Mouse (Mus musculus): ENCODE results near the gene Lrrc4. TPM values are rescaled to one million over a fixed set of nuclear protein-coding genes. Genes with fewer than 3 reads are reported as not detected.

The Lrrc4 gene
- polyA plus RNA-seq, 1 experiment = 0.53 TPM

- no peak for DNase-seq (ENCODE audit: low read depth in 1 of 2, low spot score in 2 of 2)
- Histone ChIP-seq H3K27me3 (ENCODE audit: control insufficient read depth, insufficient read depth, low read length) (no peaks in the 10 kb centered on the region), H3K4me3 (ENCODE audit: extremely low read depth, insufficient read depth, insufficient read length) (no peak overlapping the region), H3K27ac (ENCODE audit: insufficient read depth, low read length) (no peak overlapping the region), H3K36me3 (ENCODE audit: control insufficient read depth, insufficient read depth, low read length) (no peaks in the 10 kb centered on the region; the same call in 1 of the 2 replicates), H3K4me1 (ENCODE audit: control insufficient read depth, insufficient read depth, insufficient read length) (no peaks in the 10 kb centered on the region)
- WGBS = 84% methylated on average over 5 of the region's 5 CpGs
- TF ChIP-seq POLR2A (IDR thresholded peaks at IDR 0.05; ENCODE audit: low read depth, low read length) (no peak), CTCF (IDR thresholded peaks at IDR 0.05; ENCODE audit: extremely low read depth, insufficient read depth, insufficient read length, insufficient replicate concordance) (no peak)
These were observed 47.6 kb downstream of the Lrrc4 start for GRCm38 (mm10) chr6:28783953-28784352.

GRCm38 (mm10) chr6:28783082-28783647 lies 48.4 kb downstream of the Lrrc4 start:
- TF ChIP-seq CTCF (IDR thresholded peaks at IDR 0.05; ENCODE audit: extremely low read depth, insufficient read depth, insufficient read length, insufficient replicate concordance) (no peak), POLR2A (IDR thresholded peaks at IDR 0.05; ENCODE audit: low read depth, low read length) (no peak)
- Histone ChIP-seq H3K27ac (ENCODE audit: insufficient read depth, low read length) (no peak overlapping the region), H3K27me3 (ENCODE audit: control insufficient read depth, insufficient read depth, low read length) (no peaks in the 10 kb centered on the region), H3K4me1 (ENCODE audit: control insufficient read depth, insufficient read depth, insufficient read length) (no peaks in the 10 kb centered on the region), H3K36me3 (ENCODE audit: control insufficient read depth, insufficient read depth, low read length) (no peaks in the 10 kb centered on the region; the same call in 1 of the 2 replicates), H3K4me3 (ENCODE audit: extremely low read depth, insufficient read depth, insufficient read length) (no peak overlapping the region)
- WGBS = 94% methylated on average over 4 of the region's 4 CpGs
- no peak for DNase-seq (ENCODE audit: low read depth in 1 of 2, low spot score in 2 of 2)

GRCm38 (mm10) chr6:28781696-28782095 lies 49.9 kb downstream of the Lrrc4 start:
- Histone ChIP-seq H3K4me3 (ENCODE audit: extremely low read depth, insufficient read depth, insufficient read length) (no peak overlapping the region), H3K36me3 (ENCODE audit: control insufficient read depth, insufficient read depth, low read length) (no peaks in the 10 kb centered on the region; the same call in 1 of the 2 replicates), H3K27me3 (ENCODE audit: control insufficient read depth, insufficient read depth, low read length) (no peaks in the 10 kb centered on the region), H3K4me1 (ENCODE audit: control insufficient read depth, insufficient read depth, insufficient read length) (no peaks in the 10 kb centered on the region), H3K27ac (ENCODE audit: insufficient read depth, low read length) (no peak overlapping the region)
- TF ChIP-seq CTCF (IDR thresholded peaks at IDR 0.05; ENCODE audit: extremely low read depth, insufficient read depth, insufficient read length, insufficient replicate concordance) (no peak), POLR2A (IDR thresholded peaks at IDR 0.05; ENCODE audit: low read depth, low read length) (no peak)
- DNase-seq (ENCODE audit: low read depth in 1 of 2, low spot score in 2 of 2) = no peak
- WGBS = 86% methylated on average over 3 of the region's 3 CpGs

GRCm38 (mm10) chr6:28771331-28771730 lies 60.2 kb downstream of the Lrrc4 start:
- no peaks in the 10 kb centered on the region for H3K4me1 ChIP-seq (ENCODE audit: control insufficient read depth, insufficient read depth, insufficient read length)
- no peak for TF ChIP-seq POLR2A (IDR thresholded peaks at IDR 0.05; ENCODE audit: low read depth, low read length)
- H3K36me3 ChIP-seq (ENCODE audit: control insufficient read depth, insufficient read depth, low read length) = peaks cover 1% of the 10 kb centered on the region; the same call in 1 of the 2 replicates
- 77% methylated on average over 2 of the region's 2 CpGs for WGBS
- H3K27ac ChIP-seq (ENCODE audit: insufficient read depth, low read length) = no peak overlapping the region
- DNase-seq (ENCODE audit: low read depth in 1 of 2, low spot score in 2 of 2) = no peak
- no peaks in the 10 kb centered on the region for H3K27me3 ChIP-seq (ENCODE audit: control insufficient read depth, insufficient read depth, low read length)
- no peak overlapping the region for H3K4me3 ChIP-seq (ENCODE audit: extremely low read depth, insufficient read depth, insufficient read length)

- TF ChIP-seq POLR2A (IDR thresholded peaks at IDR 0.05; ENCODE audit: low read depth, low read length) (no peak), CTCF (IDR thresholded peaks at IDR 0.05; ENCODE audit: extremely low read depth, insufficient read depth, insufficient read length, insufficient replicate concordance) (no peak)
- Histone ChIP-seq H3K36me3 (ENCODE audit: control insufficient read depth, insufficient read depth, low read length) (no peaks in the 10 kb centered on the region; the same call in 1 of the 2 replicates), H3K27me3 (ENCODE audit: control insufficient read depth, insufficient read depth, low read length) (no peaks in the 10 kb centered on the region), H3K4me3 (ENCODE audit: extremely low read depth, insufficient read depth, insufficient read length) (no peak overlapping the region), H3K4me1 (ENCODE audit: control insufficient read depth, insufficient read depth, insufficient read length) (no peaks in the 10 kb centered on the region), H3K27ac (ENCODE audit: insufficient read depth, low read length) (no peak overlapping the region)
- DNase-seq (ENCODE audit: low read depth in 1 of 2, low spot score in 2 of 2) = no peak
- 89% methylated on average over 6 of the region's 6 CpGs for WGBS
These were observed 63.6 kb downstream of the Lrrc4 start for GRCm38 (mm10) chr6:28767891-28768481.

GRCm38 (mm10) chr6:28766622-28767021 lies 64.9 kb downstream of the Lrrc4 start:
- no peak for TF ChIP-seq POLR2A (IDR thresholded peaks at IDR 0.05; ENCODE audit: low read depth, low read length)
- no peak for TF ChIP-seq CTCF (IDR thresholded peaks at IDR 0.05; ENCODE audit: extremely low read depth, insufficient read depth, insufficient read length, insufficient replicate concordance)

GRCm38 (mm10) chr6:28762132-28762775 lies 69.3 kb downstream of the Lrrc4 start:
- Histone ChIP-seq H3K36me3 (ENCODE audit: control insufficient read depth, insufficient read depth, low read length) (no peaks in the 10 kb centered on the region; the same call in none of the 2 replicates), H3K27ac (ENCODE audit: insufficient read depth, low read length) (no peak overlapping the region), H3K4me3 (ENCODE audit: extremely low read depth, insufficient read depth, insufficient read length) (no peak overlapping the region), H3K27me3 (ENCODE audit: control insufficient read depth, insufficient read depth, low read length) (no peaks in the 10 kb centered on the region), H3K4me1 (ENCODE audit: control insufficient read depth, insufficient read depth, insufficient read length) (no peaks in the 10 kb centered on the region)
- WGBS = 92% methylated on average over 5 of the region's 5 CpGs
- DNase-seq (ENCODE audit: low read depth in 1 of 2, low spot score in 2 of 2) = no peak
- no peak for TF ChIP-seq POLR2A (IDR thresholded peaks at IDR 0.05; ENCODE audit: low read depth, low read length)
- no peak for TF ChIP-seq CTCF (IDR thresholded peaks at IDR 0.05; ENCODE audit: extremely low read depth, insufficient read depth, insufficient read length, insufficient replicate concordance)

More at GRCm38 (mm10) chr6:28766622-28767021, 64.9 kb downstream of the Lrrc4 start:
- no peak for DNase-seq (ENCODE audit: low read depth in 1 of 2, low spot score in 2 of 2)
- 76% methylated on average over 3 of the region's 3 CpGs for WGBS
- Histone ChIP-seq H3K27ac (ENCODE audit: insufficient read depth, low read length) (no peak overlapping the region), H3K36me3 (ENCODE audit: control insufficient read depth, insufficient read depth, low read length) (no peaks in the 10 kb centered on the region; the same call in 1 of the 2 replicates), H3K27me3 (ENCODE audit: control insufficient read depth, insufficient read depth, low read length) (no peaks in the 10 kb centered on the region), H3K4me3 (ENCODE audit: extremely low read depth, insufficient read depth, insufficient read length) (no peak overlapping the region), H3K4me1 (ENCODE audit: control insufficient read depth, insufficient read depth, insufficient read length) (no peaks in the 10 kb centered on the region)
